12 mouse cellular contexts compared by ENCODE assay signal in genomic region chr9:118761953-118762590, GRCm38 (mm10).
DNase-seq lines count a peak whose midpoint lies in the region; ATAC-seq and TF ChIP-seq lines count a peak whose summit lies in the region.
"Had no signal": no experiment of that assay in that cellular context is flagged by ENCODE, and none has a peak within 500 bp of the region (broad histone marks: within the 10 kb centered on the region; RNA-seq: fewer than 3 reads in every experiment).

No protein-coding gene starts in this region.

- H3K9ac ChIP-seq in hindbrain, embryonic 11.5 days (ENCODE audit: low read depth, low read length) = no peak overlapping the region
- H3K9ac ChIP-seq in hindbrain, embryonic 12.5 days = no peak overlapping the region
- no peak overlapping the region for H3K9ac ChIP-seq in lung, embryonic 16.5 days (ENCODE audit: low read length)
- H3K9ac ChIP-seq in embryonic facial prominence, embryonic 15.5 days = no peak overlapping the region
- no peak overlapping the region for H3K9ac ChIP-seq in hindbrain, postnatal 0 days (replicated peaks; ENCODE audit: low read length)
- H3K9ac ChIP-seq: forebrain, postnatal 0 days had no signal

- ATAC-seq in hindbrain, embryonic 11.5 days (ENCODE audit: low FRiP score) = 0 out of 2 replicates have a peak, but pooled peaks have one; percentile 43
- ATAC-seq in hindbrain, embryonic 12.5 days (ENCODE audit: low FRiP score) = no peak
- no peak for ATAC-seq in lung, embryonic 16.5 days (ENCODE audit: low read depth)
- no peak for ATAC-seq in embryonic facial prominence, embryonic 15.5 days (ENCODE audit: insufficient number of reproducible peaks, low FRiP score, low TSS enrichment, low read depth)
- 0 out of 2 replicates have a peak, but pooled peaks have one; percentile 40 for ATAC-seq in hindbrain, postnatal 0 days
- ATAC-seq: intestine, postnatal 0 days had no signal

- no peaks in the 10 kb centered on the region for H3K36me3 ChIP-seq in hindbrain, embryonic 11.5 days (ENCODE audit: control insufficient read depth, insufficient read depth, low read length)
- no peaks in the 10 kb centered on the region for H3K36me3 ChIP-seq in hindbrain, embryonic 12.5 days
- H3K36me3 ChIP-seq in lung, embryonic 16.5 days (ENCODE audit: control insufficient read depth, insufficient read depth, low read length) = no peaks in the 10 kb centered on the region
- no peaks in the 10 kb centered on the region for H3K36me3 ChIP-seq in embryonic facial prominence, embryonic 15.5 days
- H3K36me3 ChIP-seq in hindbrain, postnatal 0 days (ENCODE audit: insufficient read depth, low read length) = no peaks in the 10 kb centered on the region

- H3K4me1 ChIP-seq in hindbrain, embryonic 11.5 days (replicated peaks; ENCODE audit: control insufficient read depth, insufficient read depth, low read length) = no peaks in the 10 kb centered on the region; the same call in 1 of the 2 replicates
- peaks cover 29% of the 10 kb centered on the region for H3K4me1 ChIP-seq in hindbrain, embryonic 12.5 days
- peaks cover 14% of the 10 kb centered on the region for H3K4me1 ChIP-seq in lung, embryonic 16.5 days (replicated peaks; ENCODE audit: control insufficient read depth, insufficient read depth, low read length)
- H3K4me1 ChIP-seq in embryonic facial prominence, embryonic 15.5 days = peaks cover 44% of the 10 kb centered on the region
- peaks cover 18% of the 10 kb centered on the region for H3K4me1 ChIP-seq in hindbrain, postnatal 0 days (ENCODE audit: insufficient read depth, low read length)

- no peak overlapping the region for H3K4me3 ChIP-seq in hindbrain, embryonic 11.5 days (ENCODE audit: low read depth, low read length)
- H3K4me3 ChIP-seq in hindbrain, embryonic 12.5 days = no peak overlapping the region
- H3K4me3 ChIP-seq in lung, embryonic 16.5 days (ENCODE audit: low read length) = no peak overlapping the region
- H3K4me3 ChIP-seq in embryonic facial prominence, embryonic 15.5 days (replicated peaks) = no peak overlapping the region
- H3K4me3 ChIP-seq in hindbrain, postnatal 0 days (ENCODE audit: low read length) = no peak overlapping the region

- no peaks in the 10 kb centered on the region for H3K27me3 ChIP-seq in hindbrain, embryonic 11.5 days (ENCODE audit: control insufficient read depth, insufficient read depth, low read length)
- no peaks in the 10 kb centered on the region for H3K27me3 ChIP-seq in hindbrain, embryonic 12.5 days
- H3K27me3 ChIP-seq in lung, embryonic 16.5 days (ENCODE audit: control insufficient read depth, insufficient read depth, low read depth, low read length) = no peaks in the 10 kb centered on the region
- H3K27me3 ChIP-seq in embryonic facial prominence, embryonic 15.5 days = no peaks in the 10 kb centered on the region
- no peaks in the 10 kb centered on the region for H3K27me3 ChIP-seq in hindbrain, postnatal 0 days (ENCODE audit: insufficient read depth, low read length)
- H3K27me3 ChIP-seq: CH12.LX had no signal

- no peak for DNase-seq in hindbrain, embryonic 11.5 days (ENCODE audit: low spot score)
- DNase-seq in lung, postnatal 36 days = no peak
- DNase-seq in hindbrain, postnatal 0 days (ENCODE audit: low spot score) = peak; percentile 31
- DNase-seq in adrenal gland, postnatal 25 days = no peak
- DNase-seq in adrenal gland, postnatal 10 days = no peak

- H3K9me3 ChIP-seq in hindbrain, embryonic 11.5 days (ENCODE audit: control insufficient read depth, low read length) = no peaks in the 10 kb centered on the region
- no peaks in the 10 kb centered on the region for H3K9me3 ChIP-seq in hindbrain, embryonic 12.5 days (replicated peaks)
- H3K9me3 ChIP-seq in lung, embryonic 16.5 days (ENCODE audit: control insufficient read depth, low read length) = no peaks in the 10 kb centered on the region
- no peaks in the 10 kb centered on the region for H3K9me3 ChIP-seq in embryonic facial prominence, embryonic 15.5 days (replicated peaks)
- no peaks in the 10 kb centered on the region for H3K9me3 ChIP-seq in hindbrain, postnatal 0 days (ENCODE audit: low read length)

- TF ChIP-seq CTCF in hindbrain, postnatal 0 days (IDR thresholded peaks at IDR 0.05; ENCODE audit: low read depth) = no peak

- no peak overlapping the region for H3K4me2 ChIP-seq in hindbrain, embryonic 11.5 days (replicated peaks; ENCODE audit: low read depth, low read length)
- no peak overlapping the region for H3K4me2 ChIP-seq in hindbrain, embryonic 12.5 days (replicated peaks)
- H3K4me2 ChIP-seq in lung, embryonic 16.5 days (ENCODE audit: low read depth, low read length) = no peak overlapping the region
- H3K4me2 ChIP-seq in embryonic facial prominence, embryonic 15.5 days (replicated peaks) = no peak overlapping the region
- no peak overlapping the region for H3K4me2 ChIP-seq in hindbrain, postnatal 0 days (ENCODE audit: low read depth, low read length)

- no peak overlapping the region for H3K27ac ChIP-seq in hindbrain, embryonic 11.5 days (ENCODE audit: low read depth, low read length)
- no peak overlapping the region for H3K27ac ChIP-seq in hindbrain, embryonic 12.5 days
- H3K27ac ChIP-seq in lung, embryonic 16.5 days (ENCODE audit: low read length) = 0 out of 2 replicates have a peak overlapping the region, but pooled peaks have one; percentile 22
- H3K27ac ChIP-seq in embryonic facial prominence, embryonic 15.5 days (replicated peaks) = peak overlapping the region; percentile 76; the same call in 1 of the 2 replicates
- no peak overlapping the region for H3K27ac ChIP-seq in hindbrain, postnatal 0 days
- H3K27ac ChIP-seq: macrophage had no signal

- 30% methylated on average over 8 of the region's 8 CpGs for WGBS in hindbrain, embryonic 11.5 days
- WGBS in hindbrain, embryonic 12.5 days = 25% methylated on average over 8 of the region's 8 CpGs
- WGBS in lung, embryonic 16.5 days = 52% methylated on average over 8 of the region's 8 CpGs
- WGBS in embryonic facial prominence, embryonic 15.5 days = 50% methylated on average over 8 of the region's 8 CpGs
- 19% methylated on average over 8 of the region's 8 CpGs for WGBS in hindbrain, postnatal 0 days

Comparison
In these comparisons a context has a peak if more than half of its experiments do, and no peak if none do; other contexts are left out.
1. ATAC-seq: peak in hindbrain, embryonic 11.5 days (single experiment) and hindbrain, postnatal 0 days (single experiment); none in hindbrain, embryonic 12.5 days (single experiment), lung, embryonic 16.5 days (single experiment) and embryonic facial prominence, embryonic 15.5 days (single experiment).
2. H3K27ac ChIP-seq: peak in lung, embryonic 16.5 days (single experiment) and embryonic facial prominence, embryonic 15.5 days (single experiment); none in hindbrain, embryonic 11.5 days (single experiment), hindbrain, embryonic 12.5 days (single experiment) and hindbrain, postnatal 0 days (single experiment).